Mouse (Mus musculus): ENCODE data around the gene 2310022A10Rik. TPM values are rescaled to one million over a fixed set of nuclear protein-coding genes. Genes with fewer than 3 reads are reported as not detected.

The 2310022A10Rik gene
- polyA plus RNA-seq, 1 experiment from 2014 or later = 9.0 TPM

DNA sequence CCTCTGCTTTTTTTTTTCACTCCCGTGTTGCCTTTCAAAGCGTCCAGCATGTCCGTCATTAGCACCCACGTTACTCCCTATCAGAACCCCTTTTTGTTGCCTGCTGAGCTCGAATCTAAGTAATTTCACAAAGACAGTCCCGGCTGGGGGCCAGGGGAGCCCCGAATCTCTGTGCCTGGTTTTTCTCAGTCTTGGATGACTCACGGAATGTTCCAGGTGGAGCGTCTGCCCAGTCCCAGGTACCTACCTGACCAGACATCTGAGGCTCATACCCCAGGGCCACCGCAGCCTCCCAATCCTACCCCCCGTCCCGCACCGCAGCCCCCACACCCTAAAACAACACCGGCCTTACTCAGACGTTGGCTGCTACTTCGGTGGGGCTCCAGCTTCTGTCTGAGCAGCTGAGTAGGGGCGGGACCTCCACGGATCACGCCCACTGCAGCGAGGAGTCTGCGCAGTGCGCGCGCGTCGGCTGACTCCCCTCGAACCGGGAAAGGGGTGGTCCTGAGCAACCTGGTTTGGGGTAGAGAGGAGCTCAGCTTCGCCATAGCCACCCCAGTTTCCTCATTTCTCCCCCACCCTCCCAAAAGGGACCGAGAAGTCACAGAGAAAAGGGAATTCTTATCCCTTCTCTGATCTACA is 10.5 kb upstream of the 2310022A10Rik start:
- Histone ChIP-seq H3K4me2 (replicated peaks; ENCODE audit: low read depth) (peak overlapping the region; percentile 97), H3K4me1 (replicated peaks; ENCODE audit: control insufficient read depth, insufficient read depth, low read length) (no peaks in the 10 kb centered on the region), H3K9ac (ENCODE audit: low read depth, low read length) (peak overlapping the region; percentile 58), H3K9me3 (ENCODE audit: control insufficient read depth) (no peaks in the 10 kb centered on the region), H3K4me3 (ENCODE audit: low read depth, low read length) (peak overlapping the region; percentile 51), H3K36me3 (ENCODE audit: control insufficient read depth, insufficient read depth) (0 out of 2 replicates have a peak, but pooled peaks cover 3% of the 10 kb centered on the region), H3K27ac (ENCODE audit: low read depth, low read length) (no peak overlapping the region), H3K27me3 (replicated peaks; ENCODE audit: control insufficient read depth, insufficient read depth, low read length) (no peaks in the 10 kb centered on the region)
- no peak for TF ChIP-seq CTCF (IDR thresholded peaks at IDR 0.05; ENCODE audit: low read depth)
- under 1% methylated on average over 30 of the region's 30 CpGs for WGBS
- peak; percentile 75 for ATAC-seq

GRCm38 (mm10) chr7:27543065-27543464 is 10.0 kb upstream of the 2310022A10Rik start:
- no peaks in the 10 kb centered on the region for H3K36me3 ChIP-seq (ENCODE audit: control insufficient read depth, insufficient read depth)
- H3K4me3 ChIP-seq (ENCODE audit: low read depth, low read length) = peak overlapping the region; percentile 51
- no peaks in the 10 kb centered on the region for H3K27me3 ChIP-seq (replicated peaks; ENCODE audit: control insufficient read depth, insufficient read depth, low read length)
- ATAC-seq = no peak
- peak overlapping the region; percentile 58 for H3K9ac ChIP-seq (ENCODE audit: low read depth, low read length)
- H3K4me2 ChIP-seq (replicated peaks; ENCODE audit: low read depth) = peak overlapping the region; percentile 97
- H3K9me3 ChIP-seq (ENCODE audit: control insufficient read depth) = no peaks in the 10 kb centered on the region
- H3K4me1 ChIP-seq (replicated peaks; ENCODE audit: control insufficient read depth, insufficient read depth, low read length) = no peaks in the 10 kb centered on the region
- no peak for TF ChIP-seq CTCF (IDR thresholded peaks at IDR 0.05; ENCODE audit: low read depth)
- WGBS = 37% methylated on average over 6 of the region's 6 CpGs
- H3K27ac ChIP-seq (ENCODE audit: low read depth, low read length) = no peak overlapping the region

DNA sequence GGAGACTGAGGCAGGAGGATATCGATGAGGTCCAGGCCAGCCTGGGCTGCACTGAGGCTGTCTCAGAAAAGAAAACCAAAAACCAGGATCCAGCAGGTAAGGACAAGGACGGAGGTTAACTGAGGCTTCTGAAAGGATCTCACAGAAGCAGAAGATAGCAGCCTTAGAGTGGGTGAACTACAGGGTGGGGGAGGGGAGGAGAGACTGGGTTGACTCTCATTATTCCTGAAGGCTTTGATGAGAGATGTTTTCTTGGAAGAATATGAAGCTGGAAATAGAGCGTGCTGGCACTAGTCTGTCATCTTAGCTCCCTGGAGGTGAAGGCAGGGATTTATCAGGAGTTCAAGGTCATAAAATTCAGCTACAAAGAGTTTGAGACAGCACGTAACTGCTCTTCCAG is 9.2 kb upstream of the 2310022A10Rik start:
- H3K4me2 ChIP-seq (replicated peaks; ENCODE audit: low read depth) = no peak overlapping the region
- no peaks in the 10 kb centered on the region for H3K36me3 ChIP-seq (ENCODE audit: control insufficient read depth, insufficient read depth)
- H3K4me1 ChIP-seq (replicated peaks; ENCODE audit: control insufficient read depth, insufficient read depth, low read length) = no peaks in the 10 kb centered on the region
- H3K9me3 ChIP-seq (ENCODE audit: control insufficient read depth) = no peaks in the 10 kb centered on the region
- TF ChIP-seq CTCF (IDR thresholded peaks at IDR 0.05; ENCODE audit: low read depth) = no peak
- 80% methylated on average over 4 of the region's 4 CpGs for WGBS
- ATAC-seq = no peak
- no peak overlapping the region for H3K9ac ChIP-seq (ENCODE audit: low read depth, low read length)
- no peak overlapping the region for H3K27ac ChIP-seq (ENCODE audit: low read depth, low read length)
- H3K4me3 ChIP-seq (ENCODE audit: low read depth, low read length) = no peak overlapping the region
- H3K27me3 ChIP-seq (replicated peaks; ENCODE audit: control insufficient read depth, insufficient read depth, low read length) = no peaks in the 10 kb centered on the region

GRCm38 (mm10) chr7:27544675-27545370 is 8.2 kb upstream of the 2310022A10Rik start:
- H3K9ac ChIP-seq (ENCODE audit: low read depth, low read length) = no peak overlapping the region
- no peak overlapping the region for H3K27ac ChIP-seq (ENCODE audit: low read depth, low read length)
- WGBS = 80% methylated on average over 12 of the region's 12 CpGs
- no peaks in the 10 kb centered on the region for H3K4me1 ChIP-seq (replicated peaks; ENCODE audit: control insufficient read depth, insufficient read depth, low read length)
- TF ChIP-seq CTCF (IDR thresholded peaks at IDR 0.05; ENCODE audit: low read depth) = no peak
- H3K27me3 ChIP-seq (replicated peaks; ENCODE audit: control insufficient read depth, insufficient read depth, low read length) = no peaks in the 10 kb centered on the region
- no peak overlapping the region for H3K4me2 ChIP-seq (replicated peaks; ENCODE audit: low read depth)
- no peaks in the 10 kb centered on the region for H3K36me3 ChIP-seq (ENCODE audit: control insufficient read depth, insufficient read depth)
- H3K4me3 ChIP-seq (ENCODE audit: low read depth, low read length) = no peak overlapping the region
- no peak for ATAC-seq
- H3K9me3 ChIP-seq (ENCODE audit: control insufficient read depth) = no peaks in the 10 kb centered on the region

DNA sequence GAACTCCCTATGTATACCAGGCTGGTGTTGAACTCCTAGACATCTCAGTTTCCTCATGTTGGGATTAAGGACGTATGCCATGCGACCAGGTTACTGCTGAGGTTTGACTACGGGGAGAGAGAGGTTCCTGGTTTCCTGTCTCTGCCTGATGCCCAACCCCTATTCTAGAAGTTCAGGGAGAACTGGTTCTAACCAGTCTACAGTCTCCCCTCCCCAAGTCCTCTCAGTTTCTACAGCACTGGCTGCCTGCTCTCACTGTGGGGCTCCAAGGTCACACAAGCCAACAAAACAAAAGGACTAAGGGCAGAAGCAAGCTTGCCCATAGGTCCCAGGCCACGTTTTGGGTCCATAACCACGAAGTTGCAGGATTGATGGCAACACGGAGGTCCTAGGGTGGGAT is 3.4 kb upstream of the 2310022A10Rik start:
- H3K36me3 ChIP-seq (ENCODE audit: control insufficient read depth, insufficient read depth) = no peaks in the 10 kb centered on the region
- no peak overlapping the region for H3K4me2 ChIP-seq (replicated peaks; ENCODE audit: low read depth)
- H3K27ac ChIP-seq (ENCODE audit: low read depth, low read length) = no peak overlapping the region
- ATAC-seq = no peak
- no peaks in the 10 kb centered on the region for H3K27me3 ChIP-seq (replicated peaks; ENCODE audit: control insufficient read depth, insufficient read depth, low read length)
- TF ChIP-seq CTCF (IDR thresholded peaks at IDR 0.05; ENCODE audit: low read depth) = no peak
- no peaks in the 10 kb centered on the region for H3K9me3 ChIP-seq (ENCODE audit: control insufficient read depth)
- no peak overlapping the region for H3K9ac ChIP-seq (ENCODE audit: low read depth, low read length)
- H3K4me3 ChIP-seq (ENCODE audit: low read depth, low read length) = no peak overlapping the region
- H3K4me1 ChIP-seq (replicated peaks; ENCODE audit: control insufficient read depth, insufficient read depth, low read length) = no peaks in the 10 kb centered on the region
- 71% methylated on average over 6 of the region's 6 CpGs for WGBS

DNA sequence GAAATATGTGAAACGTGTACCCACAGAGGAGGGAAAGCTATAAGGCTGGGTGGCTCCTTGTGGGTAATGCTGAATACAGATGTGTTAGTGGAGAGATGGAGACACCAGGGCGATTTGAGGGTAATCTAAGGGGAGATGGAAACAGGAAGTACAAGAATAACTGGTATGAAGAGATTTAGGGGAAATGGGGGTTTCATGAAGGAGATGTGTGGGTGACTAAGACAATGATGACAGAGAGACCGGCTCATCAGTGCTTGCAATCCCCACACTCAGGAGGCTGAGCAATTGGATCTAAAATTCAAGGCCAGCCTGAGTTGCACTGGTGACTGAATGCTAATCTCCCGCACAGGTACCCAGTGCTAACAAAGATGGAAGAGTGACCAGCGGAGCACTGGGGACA is 963 bp upstream of the 2310022A10Rik start:
- peaks cover 6% of the 10 kb centered on the region; the same call in 1 of the 2 replicates for H3K36me3 ChIP-seq (ENCODE audit: control insufficient read depth, insufficient read depth)
- no peaks in the 10 kb centered on the region for H3K27me3 ChIP-seq (replicated peaks; ENCODE audit: control insufficient read depth, insufficient read depth, low read length)
- H3K4me2 ChIP-seq (replicated peaks; ENCODE audit: low read depth) = peak overlapping the region; percentile 71
- no peaks in the 10 kb centered on the region for H3K9me3 ChIP-seq (ENCODE audit: control insufficient read depth)
- no peak overlapping the region; the same call in 1 of the 2 replicates for H3K9ac ChIP-seq (ENCODE audit: low read depth, low read length)
- H3K4me3 ChIP-seq (ENCODE audit: low read depth, low read length) = peak overlapping the region; percentile 73; the same call in 1 of the 2 replicates
- no peak for ATAC-seq
- 43% methylated on average over 5 of the region's 5 CpGs for WGBS
- TF ChIP-seq CTCF (IDR thresholded peaks at IDR 0.05; ENCODE audit: low read depth) = no peak
- no peak overlapping the region for H3K27ac ChIP-seq (ENCODE audit: low read depth, low read length)
- no peaks in the 10 kb centered on the region for H3K4me1 ChIP-seq (replicated peaks; ENCODE audit: control insufficient read depth, insufficient read depth, low read length)
